Mouse (Mus musculus) limb, embryonic 10.5 days (tissue): ENCODE results near the gene Fto. TPM values are rescaled to one million over a fixed set of nuclear protein-coding genes. Genes with fewer than 3 reads are reported as not detected.

Source experiments
- DNase-seq: peaks from one replicate; pipeline ENCODE4 v3.0.0-alpha.2; 2017; ENCODE audit warnings: low spot score
- H3K27ac ChIP-seq: fragments of 300-500 bp; sonication (generic); 2 replicates; pipeline ENCODE4 v1.5.1; 2016; ENCODE audit warnings: mild to moderate bottlenecking
- H3K27me3 ChIP-seq: fragments of 300-500 bp; sonication (generic); 2 replicates; pipeline ENCODE4 v1.6.1; 2016; ENCODE audit warnings: low read depth, mild to moderate bottlenecking; ENCODE audit not compliant: poor library complexity, severe bottlenecking
- H3K36me3 ChIP-seq: fragments of 300-500 bp; sonication (generic); 2 replicates; pipeline ENCODE4 v1.6.1; 2016; ENCODE audit warnings: mild to moderate bottlenecking, moderate library complexity
- H3K4me1 ChIP-seq: fragments of 300-500 bp; sonication (generic); 2 replicates; pipeline ENCODE4 v1.6.1; 2016
- H3K4me3 ChIP-seq: fragments of 300-500 bp; sonication (generic); 2 replicates; pipeline ENCODE4 v1.5.1; 2016; ENCODE audit warnings: mild to moderate bottlenecking, moderate library complexity
- H3K9me3 ChIP-seq: fragments of 300-500 bp; sonication (generic); replicated peaks from 2 replicates; pipeline ENCODE4 v1.6.1; 2016; ENCODE audit warnings: mild to moderate bottlenecking
- WGBS: fragments of 180-500 bp; shearing (Covaris S2); methylation state at CpG from one replicate; pipeline ENCODE4 v1.1.7; 2016; 5-methylcytosine and 5-hydroxymethylcytosine counted together
- polyA plus RNA-seq: library from polyadenylated mRNA; unstranded; fragments of >200 nt; fragmentation: Nextera tagmentation; extraction: Ambion mirVana; gene quantifications from 2 replicates; pipeline ENCODE4 v1.2.1, GENCODE M21; 2016

Gene Fto
- polyA plus RNA-seq, 1 experiment from 2014 or later = 100 TPM

- DNase-seq = no peak
- Histone ChIP-seq H3K27ac (no peak overlapping the region), H3K27me3 (no peaks in the 10 kb centered on the region), H3K9me3 (no peaks in the 10 kb centered on the region), H3K4me1 (peaks cover 27% of the 10 kb centered on the region), H3K36me3 (no peaks in the 10 kb centered on the region), H3K4me3 (no peak overlapping the region)
- WGBS = 74% methylated on average over 4 of the region's 4 CpGs
Observed at GRCm38 (mm10) chr8:91290576-91290975, 22.7 kb upstream of the Fto start.

- 78% methylated on average over 5 of the region's 5 CpGs for WGBS
- Histone ChIP-seq H3K4me3 (no peak overlapping the region), H3K27ac (no peak overlapping the region), H3K4me1 (peaks cover 23% of the 10 kb centered on the region; the same call in 1 of the 2 replicates), H3K9me3 (no peaks in the 10 kb centered on the region), H3K27me3 (no peaks in the 10 kb centered on the region), H3K36me3 (peaks cover 9% of the 10 kb centered on the region; the same call in 1 of the 2 replicates)
- no peak for DNase-seq
Observed at GRCm38 (mm10) chr8:91295786-91296185, 17.5 kb upstream of the Fto start.

DNA sequence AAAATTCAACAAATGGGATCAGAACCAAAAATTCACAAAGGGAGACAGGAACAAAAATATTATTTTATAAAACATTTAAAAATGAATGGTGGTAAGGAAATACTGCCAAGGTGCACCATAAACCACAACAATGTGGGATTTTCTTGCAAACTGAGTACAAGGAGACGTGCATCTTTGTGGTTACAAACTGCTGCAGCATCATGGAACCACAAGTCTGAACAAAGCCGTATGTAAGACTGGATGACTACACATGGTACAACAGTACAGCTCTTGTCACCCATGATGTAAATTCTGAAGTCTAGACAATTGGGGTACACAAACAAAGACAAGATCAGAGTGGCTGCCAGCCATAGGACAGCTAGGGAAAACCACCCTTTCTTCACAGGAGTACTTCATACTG lies 14.7 kb upstream of the Fto start:
- peaks cover 13% of the 10 kb centered on the region for H3K27me3 ChIP-seq
- H3K4me3 ChIP-seq = no peak overlapping the region
- peaks cover 9% of the 10 kb centered on the region; the same call in 1 of the 2 replicates for H3K36me3 ChIP-seq
- H3K9me3 ChIP-seq = no peaks in the 10 kb centered on the region
- no peak for DNase-seq
- H3K4me1 ChIP-seq = peaks cover 13% of the 10 kb centered on the region
- 93% methylated on average over 2 of the region's 2 CpGs for WGBS
- no peak overlapping the region for H3K27ac ChIP-seq

GRCm38 (mm10) chr8:91304481-91305386 lies 8.6 kb upstream of the Fto start:
- WGBS = 31% methylated on average over 17 of the region's 17 CpGs
- no peaks in the 10 kb centered on the region for H3K9me3 ChIP-seq
- peaks cover 7% of the 10 kb centered on the region; the same call in 1 of the 2 replicates for H3K36me3 ChIP-seq
- peaks cover 19% of the 10 kb centered on the region for H3K4me1 ChIP-seq
- peak overlapping the region; percentile 61 for H3K27ac ChIP-seq
- H3K4me3 ChIP-seq = peak overlapping the region; percentile 15; the same call in 1 of the 2 replicates
- H3K27me3 ChIP-seq = peaks cover 28% of the 10 kb centered on the region
- peak; percentile 70 for DNase-seq

DNA sequence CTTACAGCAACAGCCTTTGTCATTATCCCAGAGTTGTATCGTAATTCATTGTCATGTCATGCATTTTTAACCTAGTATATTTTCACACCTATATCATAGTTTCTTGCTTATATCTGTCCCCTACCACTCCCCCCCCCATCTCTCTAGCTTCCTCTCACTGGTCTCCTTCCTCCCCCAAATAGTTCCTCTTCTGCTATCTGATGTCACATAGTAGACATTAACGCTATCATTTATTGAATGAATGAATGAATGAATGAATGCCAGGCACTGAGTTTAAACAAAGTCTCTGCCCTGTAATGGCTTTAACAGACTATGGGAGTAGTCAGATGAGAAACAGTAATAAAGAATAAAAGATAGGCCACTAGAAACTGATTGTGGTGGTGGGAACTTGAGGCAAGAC lies 983 bp upstream of the Fto start:
- 86% methylated on average over 2 of the region's 2 CpGs for WGBS
- H3K9me3 ChIP-seq = no peaks in the 10 kb centered on the region
- peak overlapping the region; percentile 94 for H3K27ac ChIP-seq
- H3K4me1 ChIP-seq = peaks cover 19% of the 10 kb centered on the region
- H3K27me3 ChIP-seq = no peaks in the 10 kb centered on the region
- 0 out of 2 replicates have a peak, but pooled peaks cover 8% of the 10 kb centered on the region for H3K36me3 ChIP-seq
- peak overlapping the region; percentile 66 for H3K4me3 ChIP-seq
- DNase-seq = no peak

GRCm38 (mm10) chr8:91317567-91318227 lies 4.4 kb downstream of the Fto start:
- peaks cover 13% of the 10 kb centered on the region; the same call in 1 of the 2 replicates for H3K36me3 ChIP-seq
- no peak for DNase-seq
- 93% methylated on average over 5 of the region's 5 CpGs for WGBS

GRCm38 (mm10) chr8:91318938-91319729 lies 5.8 kb downstream of the Fto start:
- WGBS = 84% methylated on average over 7 of the region's 7 CpGs
- Histone ChIP-seq H3K27me3 (no peaks in the 10 kb centered on the region), H3K4me1 (peaks cover 14% of the 10 kb centered on the region), H3K4me3 (no peak overlapping the region), H3K9me3 (no peaks in the 10 kb centered on the region), H3K36me3 (peaks cover 13% of the 10 kb centered on the region; the same call in 1 of the 2 replicates), H3K27ac (no peak overlapping the region)
- no peak for DNase-seq

More at GRCm38 (mm10) chr8:91317567-91318227, 4.4 kb downstream of the Fto start:
- Histone ChIP-seq H3K27me3 (no peaks in the 10 kb centered on the region), H3K9me3 (no peaks in the 10 kb centered on the region), H3K27ac (no peak overlapping the region), H3K4me1 (peaks cover 10% of the 10 kb centered on the region), H3K4me3 (no peak overlapping the region)

DNA sequence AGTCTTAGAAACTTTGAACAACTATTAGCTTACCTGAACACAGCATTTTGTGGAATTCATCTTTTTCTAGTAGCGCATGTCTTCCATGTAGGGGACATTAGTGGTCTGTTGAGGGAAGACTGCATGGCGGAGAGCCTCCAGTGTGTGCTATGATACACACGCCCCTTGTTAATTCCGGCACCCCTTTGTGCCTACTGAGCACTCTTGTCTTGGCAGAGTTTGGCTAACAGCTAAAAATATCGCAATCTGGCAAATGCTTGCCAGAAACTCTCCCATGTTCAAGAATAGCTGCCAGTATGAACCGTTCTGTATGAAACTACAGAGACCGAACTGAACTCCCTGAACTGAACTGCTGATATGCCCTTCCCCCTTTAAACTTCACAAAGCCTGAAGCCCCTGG lies 10.2 kb downstream of the Fto start:
- Histone ChIP-seq H3K36me3 (peaks cover 27% of the 10 kb centered on the region), H3K4me1 (peaks cover 18% of the 10 kb centered on the region), H3K4me3 (no peak overlapping the region), H3K27me3 (no peaks in the 10 kb centered on the region), H3K27ac (no peak overlapping the region), H3K9me3 (no peaks in the 10 kb centered on the region)
- DNase-seq = no peak
- WGBS = 96% methylated on average over 7 of the region's 7 CpGs

DNA sequence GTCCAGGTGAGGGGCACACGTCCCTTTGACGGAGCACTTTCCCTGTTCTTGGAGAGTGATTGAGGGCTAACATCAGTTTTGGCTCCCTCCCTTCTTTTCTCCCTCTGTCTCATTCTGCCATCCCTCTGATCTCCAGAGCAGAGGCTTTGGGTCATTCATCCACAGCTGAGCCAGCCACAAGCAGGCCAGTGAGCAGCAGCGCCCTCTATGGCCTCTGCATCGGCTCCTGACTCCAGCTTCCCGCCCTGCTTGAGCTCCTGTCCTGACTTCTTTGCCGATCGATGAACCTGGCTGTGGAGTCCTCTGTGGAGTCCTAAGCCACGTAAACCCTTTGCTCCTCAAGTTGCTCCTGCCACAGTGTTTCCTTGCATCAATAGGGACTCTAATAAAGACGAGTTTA lies 10.9 kb downstream of the Fto start:
- H3K9me3 ChIP-seq = no peaks in the 10 kb centered on the region
- no peak overlapping the region for H3K27ac ChIP-seq
- peaks cover 26% of the 10 kb centered on the region for H3K4me1 ChIP-seq
- 52% methylated on average over 9 of the region's 9 CpGs for WGBS
- no peak overlapping the region for H3K4me3 ChIP-seq
- no peaks in the 10 kb centered on the region for H3K27me3 ChIP-seq
- peaks cover 24% of the 10 kb centered on the region for H3K36me3 ChIP-seq
- DNase-seq = no peak

DNA sequence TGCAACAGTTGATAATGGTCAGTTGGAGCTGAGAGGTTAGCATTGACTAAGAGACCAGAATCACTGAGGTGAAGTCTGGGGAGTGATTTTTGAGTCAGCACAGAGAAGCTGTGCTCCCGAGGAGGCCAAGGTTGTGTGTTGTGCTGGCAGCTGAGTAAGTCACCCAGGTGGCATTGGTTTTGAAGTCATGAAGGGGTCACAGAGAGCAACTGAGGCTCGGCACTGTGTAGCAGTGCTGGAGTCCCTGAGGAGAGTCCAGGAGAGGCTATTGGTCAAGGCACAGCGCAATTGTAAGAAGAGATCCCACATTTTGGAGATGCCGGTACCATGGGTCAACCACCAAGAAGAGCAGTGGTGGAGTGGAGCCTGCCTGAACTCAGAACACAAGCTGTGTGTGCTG lies 11.6 kb downstream of the Fto start:
- Histone ChIP-seq H3K4me1 (peaks cover 32% of the 10 kb centered on the region), H3K9me3 (no peaks in the 10 kb centered on the region), H3K36me3 (peaks cover 24% of the 10 kb centered on the region), H3K27ac (no peak overlapping the region), H3K4me3 (no peak overlapping the region), H3K27me3 (no peaks in the 10 kb centered on the region)
- DNase-seq = no peak
- 78% methylated on average over 4 of the region's 4 CpGs for WGBS

DNA sequence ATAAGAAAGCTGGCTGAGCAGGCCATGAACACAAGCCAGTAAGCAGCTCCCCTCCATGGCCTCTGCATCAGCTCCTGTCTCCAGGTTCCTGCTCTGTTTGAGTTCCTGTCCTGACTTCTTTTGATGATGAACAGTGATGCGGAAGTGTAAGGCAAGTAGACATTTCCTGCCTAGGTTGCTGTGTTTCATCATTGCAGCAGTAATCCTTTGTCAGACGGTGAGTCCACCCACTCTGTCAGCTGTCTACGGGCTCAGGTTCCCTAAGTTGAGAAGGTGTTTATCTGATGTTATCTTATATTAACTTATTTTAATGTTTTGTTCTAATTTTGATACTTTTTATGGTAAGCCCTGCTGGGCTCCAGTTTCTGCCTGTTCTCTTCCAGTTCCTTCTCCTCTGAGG lies 12.7 kb downstream of the Fto start:
- no peak for DNase-seq
- H3K27me3 ChIP-seq = no peaks in the 10 kb centered on the region
- peaks cover 43% of the 10 kb centered on the region for H3K4me1 ChIP-seq
- WGBS = 55% methylated on average over 3 of the region's 3 CpGs
- no peak overlapping the region for H3K27ac ChIP-seq
- H3K4me3 ChIP-seq = no peak overlapping the region
- peaks cover 24% of the 10 kb centered on the region for H3K36me3 ChIP-seq
- H3K9me3 ChIP-seq = no peaks in the 10 kb centered on the region

GRCm38 (mm10) chr8:91326946-91327345 lies 13.6 kb downstream of the Fto start:
- DNase-seq = no peak
- Histone ChIP-seq H3K27ac (no peak overlapping the region), H3K27me3 (no peaks in the 10 kb centered on the region), H3K4me1 (peaks cover 53% of the 10 kb centered on the region), H3K9me3 (no peaks in the 10 kb centered on the region), H3K36me3 (peaks cover 21% of the 10 kb centered on the region), H3K4me3 (no peak overlapping the region)
- 91% methylated on average over 6 of the region's 6 CpGs for WGBS
